Mouse (Mus musculus) midbrain, embryonic 11.5 days (tissue): ENCODE measurements at regions not wholly inside any gene's neighbourhood (a gene's known extent, or its start where the extent isn't known, plus 50 kb on each side); places are given as distances from the start of the nearest gene placed in this dataset.

Source experiments
- ATAC-seq: fragments of 200-750 bp; cut with Nextera tagmentation; 2 replicates; pipeline ENCODE4 v1.8.0; 2017; ENCODE audit warnings: moderate TSS enrichment, moderate library complexity; ENCODE audit not compliant: low FRiP score
- DNase-seq: peaks from one replicate; pipeline ENCODE4 v3.0.0; 2015; ENCODE audit warnings: low spot score; ENCODE audit errors: missing footprints
- H3K27ac ChIP-seq: fragments of 300-500 bp; sonication (generic); 2 replicates; pipeline ENCODE4 v1.5.1; 2014; ENCODE audit warnings: low read depth, low read length
- H3K27me3 ChIP-seq: fragments of 300-500 bp; sonication (generic); 2 replicates; pipeline ENCODE4 v1.6.1; 2014; ENCODE audit warnings: mild to moderate bottlenecking, low read length, moderate library complexity, mixed read lengths; ENCODE audit not compliant: control insufficient read depth, insufficient read depth
- H3K36me3 ChIP-seq: fragments of 300-500 bp; sonication (generic); 2 replicates; pipeline ENCODE4 v1.6.1; 2014; ENCODE audit warnings: mild to moderate bottlenecking, low read length, moderate library complexity, mixed read lengths; ENCODE audit not compliant: control insufficient read depth, insufficient read depth
- H3K4me1 ChIP-seq: fragments of 300-500 bp; sonication (generic); 2 replicates; pipeline ENCODE4 v1.6.1; 2014; ENCODE audit warnings: low read length; ENCODE audit not compliant: control insufficient read depth, insufficient read depth
- H3K4me2 ChIP-seq: fragments of 300-500 bp; sonication (generic); 2 replicates; pipeline ENCODE4 v1.6.1; 2014; ENCODE audit warnings: mild to moderate bottlenecking, moderate library complexity
- H3K4me3 ChIP-seq: fragments of 300-500 bp; sonication (generic); 2 replicates; pipeline ENCODE4 v1.5.1; 2014; ENCODE audit warnings: low read depth, low read length
- H3K9ac ChIP-seq: fragments of 300-500 bp; sonication (generic); 2 replicates; pipeline ENCODE4 v1.6.1; 2014; ENCODE audit warnings: low read length
- H3K9me3 ChIP-seq: fragments of 300-500 bp; sonication (generic); 2 replicates; pipeline ENCODE4 v1.6.1; 2016; ENCODE audit warnings: low read length; ENCODE audit not compliant: control insufficient read depth
- whole genome bisulfite sequencing: fragments of 180-500 bp; shearing (Covaris S2); extraction: QIAGEN DNeasy Blood & Tissue Kit; methylation state at CpG from one replicate; pipeline ENCODE4 v1.1.7; 2014; 5-methylcytosine and 5-hydroxymethylcytosine counted together

GRCm38 (mm10) chr2:77358176-77358575, 77.8 kb upstream of the Sestd1 start:
- H3K4me1 ChIP-seq = no peaks in the 10 kb centered on the region
- no peaks in the 10 kb centered on the region for H3K27me3 ChIP-seq
- H3K9me3 ChIP-seq = no peaks in the 10 kb centered on the region
- no peak overlapping the region for H3K4me3 ChIP-seq
- no peak overlapping the region for H3K4me2 ChIP-seq
- DNase-seq = peak; percentile 59
- WGBS = 84% methylated on average over 6 of the region's 6 CpGs
- no peak for ATAC-seq
- no peaks in the 10 kb centered on the region for H3K36me3 ChIP-seq
- H3K27ac ChIP-seq = no peak overlapping the region
- no peak overlapping the region for H3K9ac ChIP-seq

- DNase-seq (peak; percentile 26), ATAC-seq (no peak)
- no peaks in the 10 kb centered on the region for H3K9me3 ChIP-seq
- H3K27ac ChIP-seq = no peak overlapping the region
- H3K4me2 ChIP-seq = no peak overlapping the region
- no peak overlapping the region for H3K9ac ChIP-seq
- WGBS = 75% methylated on average over 10 of the region's 10 CpGs
- no peaks in the 10 kb centered on the region for H3K27me3 ChIP-seq
- H3K36me3 ChIP-seq = no peaks in the 10 kb centered on the region
- no peaks in the 10 kb centered on the region for H3K4me1 ChIP-seq
- H3K4me3 ChIP-seq = no peak overlapping the region
These were observed 76.4 kb upstream of the Sestd1 start for GRCm38 (mm10) chr2:77356798-77357197.

GRCm38 (mm10) chr2:77351987-77352628, 71.7 kb upstream of the Sestd1 start:
- no peaks in the 10 kb centered on the region for H3K4me1 ChIP-seq
- H3K27me3 ChIP-seq = no peaks in the 10 kb centered on the region
- no peak for ATAC-seq
- no peak overlapping the region for H3K9ac ChIP-seq
- no peak overlapping the region for H3K4me3 ChIP-seq
- no peaks in the 10 kb centered on the region for H3K36me3 ChIP-seq
- H3K4me2 ChIP-seq = no peak overlapping the region
- H3K9me3 ChIP-seq = no peaks in the 10 kb centered on the region
- 87% methylated on average over 8 of the region's 8 CpGs for WGBS
- H3K27ac ChIP-seq = no peak overlapping the region
- no peak for DNase-seq

GRCm38 (mm10) chr2:77347027-77347426, 66.6 kb upstream of the Sestd1 start:
- Histone ChIP-seq H3K4me1 (no peaks in the 10 kb centered on the region), H3K27me3 (no peaks in the 10 kb centered on the region), H3K4me2 (no peak overlapping the region), H3K36me3 (no peaks in the 10 kb centered on the region), H3K27ac (no peak overlapping the region), H3K9me3 (no peaks in the 10 kb centered on the region), H3K4me3 (no peak overlapping the region), H3K9ac (no peak overlapping the region)
- WGBS = 91% methylated on average over 5 of the region's 5 CpGs
- ATAC-seq = no peak
- DNase-seq = no peak

GRCm38 (mm10) chr2:77343736-77344440, 63.5 kb upstream of the Sestd1 start:
- ATAC-seq (no peak), DNase-seq (peak; percentile 75)
- Histone ChIP-seq H3K36me3 (no peaks in the 10 kb centered on the region), H3K4me2 (no peak overlapping the region), H3K27me3 (no peaks in the 10 kb centered on the region), H3K27ac (no peak overlapping the region), H3K4me1 (no peaks in the 10 kb centered on the region), H3K4me3 (no peak overlapping the region), H3K9ac (no peak overlapping the region), H3K9me3 (no peaks in the 10 kb centered on the region)
- WGBS = 91% methylated on average over 16 of the region's 16 CpGs

GRCm38 (mm10) chr2:77342416-77342815, 62.0 kb upstream of the Sestd1 start:
- Histone ChIP-seq H3K36me3 (no peaks in the 10 kb centered on the region), H3K4me1 (no peaks in the 10 kb centered on the region), H3K9me3 (no peaks in the 10 kb centered on the region), H3K27ac (no peak overlapping the region), H3K9ac (no peak overlapping the region), H3K27me3 (no peaks in the 10 kb centered on the region), H3K4me2 (no peak overlapping the region), H3K4me3 (no peak overlapping the region)
- 26% methylated on average over 2 of the region's 2 CpGs for WGBS
- peak; percentile 49; the same call in 1 of the 2 replicates for ATAC-seq
- DNase-seq = no peak

- no peak overlapping the region for H3K4me2 ChIP-seq
- DNase-seq (peak; percentile 99), ATAC-seq (peak; percentile 74)
- no peak overlapping the region for H3K27ac ChIP-seq
- no peak overlapping the region for H3K4me3 ChIP-seq
- 45% methylated on average over 12 of the region's 12 CpGs for WGBS
- H3K9me3 ChIP-seq = no peaks in the 10 kb centered on the region
- H3K4me1 ChIP-seq = no peaks in the 10 kb centered on the region
- no peaks in the 10 kb centered on the region for H3K36me3 ChIP-seq
- no peak overlapping the region for H3K9ac ChIP-seq
- H3K27me3 ChIP-seq = no peaks in the 10 kb centered on the region
These were observed 61.4 kb upstream of the Sestd1 start for GRCm38 (mm10) chr2:77341575-77342332.

GRCm38 (mm10) chr2:77340076-77340475, 59.7 kb upstream of the Sestd1 start:
- Histone ChIP-seq H3K4me1 (no peaks in the 10 kb centered on the region), H3K9ac (no peak overlapping the region)
- WGBS = 88% methylated on average over 6 of the region's 6 CpGs

GRCm38 (mm10) chr2:77337786-77338406, 57.5 kb upstream of the Sestd1 start:
- Histone ChIP-seq H3K36me3 (no peaks in the 10 kb centered on the region), H3K4me3 (no peak overlapping the region), H3K4me2 (no peak overlapping the region), H3K9me3 (no peaks in the 10 kb centered on the region), H3K27ac (no peak overlapping the region), H3K27me3 (no peaks in the 10 kb centered on the region), H3K9ac (no peak overlapping the region), H3K4me1 (no peaks in the 10 kb centered on the region)
- 67% methylated on average over 3 of the region's 3 CpGs for WGBS
- ATAC-seq = no peak
- DNase-seq = peak; percentile 72

More at GRCm38 (mm10) chr2:77340076-77340475, 59.7 kb upstream of the Sestd1 start:
- Histone ChIP-seq H3K27ac (no peak overlapping the region), H3K9me3 (no peaks in the 10 kb centered on the region), H3K4me2 (no peak overlapping the region), H3K4me3 (no peak overlapping the region), H3K36me3 (no peaks in the 10 kb centered on the region), H3K27me3 (no peaks in the 10 kb centered on the region)
- DNase-seq (peak; percentile 54), ATAC-seq (no peak)
